8 mouse cellular contexts compared by ENCODE assay signal in the genomic region with DNA sequence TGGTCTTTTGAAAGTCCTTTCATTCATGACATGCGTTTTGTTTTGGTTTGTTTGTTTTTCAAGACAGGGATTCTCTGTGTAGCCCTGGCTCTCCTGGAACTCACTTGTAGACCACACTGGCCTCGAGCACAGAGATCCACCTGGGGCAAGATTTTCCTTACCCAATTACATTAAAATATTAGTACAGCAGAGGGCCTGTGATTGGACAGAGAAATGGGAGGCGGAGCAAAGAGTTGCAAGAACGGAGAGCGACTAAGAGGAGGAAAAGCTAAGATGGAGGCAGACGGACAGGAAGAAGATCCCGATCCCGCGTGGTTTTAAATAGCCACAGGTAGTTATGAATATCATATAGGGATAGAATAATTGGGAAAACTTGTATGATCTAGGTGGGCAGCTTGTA. TPM values are rescaled to one million over a fixed set of nuclear protein-coding genes. Genes with fewer than 3 reads are reported as not detected.
DNase-seq lines count a peak whose midpoint lies in the region; ATAC-seq and TF ChIP-seq lines count a peak whose summit lies in the region.

No protein-coding gene starts in this region.

- TF ChIP-seq POLR2A in cerebellum, adult 2 months (IDR thresholded peaks at IDR 0.05; ENCODE audit: borderline replicate concordance, insufficient read depth, low read length): no peak

- no peak for TF ChIP-seq CTCF in cerebellum, adult 2 months (IDR thresholded peaks at IDR 0.05; ENCODE audit: borderline replicate concordance, insufficient read depth, low read depth, low read length)

- WGBS in limb, embryonic 13.5 days: 49% methylated on average over 9 of the region's 9 CpGs
- 45% methylated on average over 9 of the region's 9 CpGs for WGBS in stomach, embryonic 14.5 days
- 56% methylated on average over 9 of the region's 9 CpGs for WGBS in midbrain, embryonic 15.5 days
- WGBS in hindbrain, embryonic 14.5 days: 63% methylated on average over 9 of the region's 9 CpGs
- 61% methylated on average over 9 of the region's 9 CpGs for WGBS in cerebellum, adult 2 months

- 0 out of 2 replicates have a peak, but pooled peaks cover 4% of the 10 kb centered on the region for H3K27me3 ChIP-seq in limb, embryonic 13.5 days
- H3K27me3 ChIP-seq in stomach, embryonic 14.5 days (ENCODE audit: control insufficient read depth, insufficient read depth, low read length): no peaks in the 10 kb centered on the region
- H3K27me3 ChIP-seq in midbrain, embryonic 15.5 days (replicated peaks): no peaks in the 10 kb centered on the region
- H3K27me3 ChIP-seq in hindbrain, embryonic 14.5 days (ENCODE audit: control insufficient read depth, insufficient read depth, low read length): no peaks in the 10 kb centered on the region
- no peaks in the 10 kb centered on the region for H3K27me3 ChIP-seq in cerebellum, adult 2 months (ENCODE audit: control insufficient read depth, insufficient read depth, low read length)

- no peaks in the 10 kb centered on the region for H3K36me3 ChIP-seq in limb, embryonic 13.5 days
- H3K36me3 ChIP-seq in stomach, embryonic 14.5 days (ENCODE audit: control insufficient read depth, insufficient read depth, low read length): no peaks in the 10 kb centered on the region
- no peaks in the 10 kb centered on the region for H3K36me3 ChIP-seq in midbrain, embryonic 15.5 days (replicated peaks)
- H3K36me3 ChIP-seq in hindbrain, embryonic 14.5 days (replicated peaks; ENCODE audit: control insufficient read depth, insufficient read depth): no peaks in the 10 kb centered on the region

- H3K4me1 ChIP-seq in limb, embryonic 13.5 days: no peaks in the 10 kb centered on the region
- no peaks in the 10 kb centered on the region for H3K4me1 ChIP-seq in stomach, embryonic 14.5 days (ENCODE audit: control insufficient read depth, insufficient read depth, low read length)
- H3K4me1 ChIP-seq in midbrain, embryonic 15.5 days: no peaks in the 10 kb centered on the region
- no peaks in the 10 kb centered on the region for H3K4me1 ChIP-seq in hindbrain, embryonic 14.5 days (replicated peaks; ENCODE audit: control insufficient read depth, insufficient read depth, low read length)
- H3K4me1 ChIP-seq in cerebellum, adult 2 months (ENCODE audit: control insufficient read depth, insufficient read depth, low read length): no peaks in the 10 kb centered on the region

- H3K4me3 ChIP-seq in limb, embryonic 13.5 days: 0 out of 2 replicates have a peak overlapping the region, but pooled peaks have one; percentile 14
- H3K4me3 ChIP-seq in stomach, embryonic 14.5 days (ENCODE audit: low read depth, low read length): peak overlapping the region; percentile 15; the same call in 1 of the 2 replicates
- no peak overlapping the region for H3K4me3 ChIP-seq in midbrain, embryonic 15.5 days
- H3K4me3 ChIP-seq in hindbrain, embryonic 14.5 days (replicated peaks; ENCODE audit: low read length): no peak overlapping the region
- H3K4me3 ChIP-seq in cerebellum, adult 2 months (replicated peaks; ENCODE audit: insufficient read depth, low read depth, low read length): no peak overlapping the region

- H3K4me2 ChIP-seq in limb, embryonic 13.5 days (replicated peaks): no peak overlapping the region
- no peak overlapping the region for H3K4me2 ChIP-seq in stomach, embryonic 14.5 days (replicated peaks; ENCODE audit: low read depth, low read length)
- no peak overlapping the region for H3K4me2 ChIP-seq in midbrain, embryonic 15.5 days
- H3K4me2 ChIP-seq in hindbrain, embryonic 14.5 days (replicated peaks): no peak overlapping the region

- peak; percentile 7 for DNase-seq in urinary bladder, postnatal 14 days (ENCODE audit: low spot score)
- DNase-seq in urinary bladder, postnatal 36 days (ENCODE audit: low spot score in 2 of 2): no peak
- peak; percentile 22 to 29 for DNase-seq in heart, adult 18-20 months
- DNase-seq in hindbrain, embryonic 14.5 days (ENCODE audit: low spot score): no peak
- no peak for DNase-seq in cerebellum, adult 2 months

- H3K9ac ChIP-seq in limb, embryonic 13.5 days: no peak overlapping the region
- H3K9ac ChIP-seq in stomach, embryonic 14.5 days (replicated peaks; ENCODE audit: low read depth, low read length): no peak overlapping the region
- H3K9ac ChIP-seq in midbrain, embryonic 15.5 days: no peak overlapping the region
- H3K9ac ChIP-seq in hindbrain, embryonic 14.5 days: no peak overlapping the region

- ATAC-seq in limb, embryonic 13.5 days (ENCODE audit: low FRiP score, low read depth): no peak
- no peak for ATAC-seq in stomach, embryonic 14.5 days (ENCODE audit: insufficient number of reproducible peaks, insufficient read depth, low FRiP score, low read depth)
- no peak for ATAC-seq in midbrain, embryonic 15.5 days (replicated peaks)
- ATAC-seq in hindbrain, embryonic 14.5 days (ENCODE audit: low FRiP score): no peak

- no peaks in the 10 kb centered on the region for H3K9me3 ChIP-seq in limb, embryonic 13.5 days
- H3K9me3 ChIP-seq in stomach, embryonic 14.5 days (ENCODE audit: control insufficient read depth, low read depth, low read length): no peaks in the 10 kb centered on the region
- no peaks in the 10 kb centered on the region for H3K9me3 ChIP-seq in midbrain, embryonic 15.5 days
- H3K9me3 ChIP-seq in hindbrain, embryonic 14.5 days (ENCODE audit: control insufficient read depth, low read length): no peaks in the 10 kb centered on the region

- H3K27ac ChIP-seq in limb, embryonic 13.5 days: no peak overlapping the region
- no peak overlapping the region for H3K27ac ChIP-seq in stomach, embryonic 14.5 days (ENCODE audit: low read length)
- no peak overlapping the region for H3K27ac ChIP-seq in midbrain, embryonic 15.5 days
- H3K27ac ChIP-seq in hindbrain, embryonic 14.5 days: no peak overlapping the region
- H3K27ac ChIP-seq in cerebellum, adult 2 months (ENCODE audit: insufficient read depth, low read length): no peak overlapping the region

RNA-seq across cellular contexts. Expression of a gene that starts 5.2 kb away (rescaled TPM):
- 10 to 100 TPM; 14.6 to 17.6 TPM for total RNA-seq in heart, adult 18-20 months (2021)
- polyA plus RNA-seq in limb, embryonic 13.5 days (2015; fragmentation: Nextera tagmentation; extraction: Ambion mirVana): 16.3 and 17.1 TPM in 2 replicates
- 19.7 and 20.5 TPM in 2 replicates for polyA plus RNA-seq in stomach, embryonic 14.5 days (2014; fragmentation: Nextera tagmentation; extraction: Ambion mirVana)
- 16.1 and 19.7 TPM in 2 replicates for polyA plus RNA-seq in midbrain, embryonic 15.5 days (2015; fragmentation: Nextera tagmentation; extraction: Ambion mirVana)
- polyA plus RNA-seq in hindbrain, embryonic 14.5 days (2014; fragmentation: Nextera tagmentation; extraction: Ambion mirVana): 18.3 and 18.5 TPM in 2 replicates
- 41.9 and 42.8 TPM in 2 replicates for polyA plus RNA-seq in cerebellum, adult 2 months (2012; rRNA removed)

Comparison
In these comparisons a context has a peak if more than half of its experiments do, and no peak if none do; other contexts are left out.
1. DNase-seq: peak in urinary bladder, postnatal 14 days (single experiment) and heart, adult 18-20 months (2 of 2); none in urinary bladder, postnatal 36 days (0 of 2), hindbrain, embryonic 14.5 days (single experiment) and cerebellum, adult 2 months (0 of 2).
2. H3K4me3 ChIP-seq: peak in limb, embryonic 13.5 days (single experiment) and stomach, embryonic 14.5 days (single experiment); none in midbrain, embryonic 15.5 days (single experiment), hindbrain, embryonic 14.5 days (single experiment) and cerebellum, adult 2 months (single experiment).